Mouse (Mus musculus) layer of hippocampus, adult 18-20 months (tissue): Measurements from ENCODE around the gene Slco4a1. TPM values are rescaled to one million over a fixed set of nuclear protein-coding genes. Genes with fewer than 3 reads are reported as not detected.

Experiments
- DNase-seq, 2 experiments: peaks; one replicate each; pipeline ENCODE4 v3.0.0; 2022; ENCODE audit warnings: low spot score in 2 of 2
- total RNA-seq, 2 experiments: library from RNA; stranded (reverse); gene quantifications; 2 replicates each; pipeline ENCODE4 v1.2.3; 2021

The Slco4a1 gene
- total RNA-seq, 2 experiments from 2014 or later = 1.3 to 1.8 TPM

GRCm38 (mm10) chr2:180444957-180445785 lies 10.9 kb upstream of the Slco4a1 start:
- no peak for DNase-seq

GRCm38 (mm10) chr2:180445962-180446361 lies 10.1 kb upstream of the Slco4a1 start:
- no peak for DNase-seq

- no peak for DNase-seq
Measured at GRCm38 (mm10) chr2:180449007-180449406, 7.0 kb upstream of the Slco4a1 start.

GRCm38 (mm10) chr2:180450529-180450928 lies 5.5 kb upstream of the Slco4a1 start:
- no peak for DNase-seq

- no peak for DNase-seq
Measured at GRCm38 (mm10) chr2:180456705-180457104, 660 bp downstream of the Slco4a1 start.

GRCm38 (mm10) chr2:180457680-180458079 lies 1.6 kb downstream of the Slco4a1 start:
- no peak for DNase-seq

GRCm38 (mm10) chr2:180459437-180459836 lies 3.4 kb downstream of the Slco4a1 start:
- DNase-seq = no peak

GRCm38 (mm10) chr2:180460801-180461200 lies 4.8 kb downstream of the Slco4a1 start:
- DNase-seq = no peak

- DNase-seq = no peak
Measured at GRCm38 (mm10) chr2:180462593-180462992, 6.5 kb downstream of the Slco4a1 start.

- no peak for DNase-seq
Measured at GRCm38 (mm10) chr2:180466505-180466904, 10.5 kb downstream of the Slco4a1 start.

GRCm38 (mm10) chr2:180468871-180469270 lies 12.8 kb downstream of the Slco4a1 start:
- no peak for DNase-seq

- no peak for DNase-seq
Measured at GRCm38 (mm10) chr2:180469768-180470167, 13.7 kb downstream of the Slco4a1 start.

- no peak for DNase-seq
Measured at GRCm38 (mm10) chr2:180472306-180473079, 16.4 kb downstream of the Slco4a1 start.

- DNase-seq = peak; percentile 35 to 87
Measured at GRCm38 (mm10) chr2:180473080-180473440, 17.0 kb downstream of the Slco4a1 start.

- DNase-seq = no peak
Measured at GRCm38 (mm10) chr2:180474864-180475263, 18.8 kb downstream of the Slco4a1 start.

- no peak for DNase-seq
Measured at GRCm38 (mm10) chr2:180482274-180482673, 26.2 kb downstream of the Slco4a1 start.

- DNase-seq = no peak
Measured at GRCm38 (mm10) chr2:180484882-180485281, 28.8 kb downstream of the Slco4a1 start.

- DNase-seq = no peak
Measured at GRCm38 (mm10) chr2:180485306-180485705, 29.3 kb downstream of the Slco4a1 start.

GRCm38 (mm10) chr2:180488210-180488751 lies 32.2 kb downstream of the Slco4a1 start:
- peak in 1 of 2 experiments; percentile 54 for DNase-seq

GRCm38 (mm10) chr2:180495906-180496305 lies 39.9 kb downstream of the Slco4a1 start:
- DNase-seq = peak in 1 of 2 experiments; percentile 27

GRCm38 (mm10) chr2:180499741-180500140 lies 43.7 kb downstream of the Slco4a1 start, which contains the start of gene Ntsr1:
Gene Ntsr1 (plus strand): TSS chr2:180499976.
- DNase-seq = no peak

GRCm38 (mm10) chr2:180500726-180501125 lies 44.7 kb downstream of the Slco4a1 start:
- no peak for DNase-seq
